Mouse (Mus musculus) hindlimb bud, embryonic 11.5 days (tissue): Measurements from ENCODE around the gene Nbas.

Experiments
- DNase-seq: peaks from one replicate; pipeline ENCODE4 v3.0.0-alpha.2; 2012; ENCODE audit warnings: low read depth, low spot score; ENCODE audit errors: extremely low spot score

The Nbas gene

GRCm38 (mm10) chr12:13382046-13382445 is 113.1 kb downstream of the Nbas start:
- DNase-seq = no peak

GRCm38 (mm10) chr12:13389644-13390043 is 120.7 kb downstream of the Nbas start:
- no peak for DNase-seq

DNA sequence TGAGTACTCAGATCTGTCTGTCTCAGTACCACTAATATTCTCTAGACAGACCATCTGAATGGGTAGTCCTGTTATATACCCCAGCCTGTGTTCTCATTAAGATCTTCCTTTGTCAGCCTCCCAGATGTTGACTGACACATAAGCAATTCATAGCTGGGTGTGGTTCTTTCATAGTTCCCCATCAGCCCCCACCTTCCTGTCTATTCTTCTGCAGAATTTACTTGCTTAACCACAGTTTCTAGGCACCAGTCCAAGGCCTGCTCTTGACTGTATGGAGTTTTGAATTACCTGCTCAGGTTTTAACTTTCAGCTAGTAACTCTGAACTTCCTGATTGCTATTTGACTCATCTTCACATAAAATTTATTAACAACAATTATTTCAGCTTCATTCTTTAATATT is 141.3 kb downstream of the Nbas start:
- no peak for DNase-seq

DNA sequence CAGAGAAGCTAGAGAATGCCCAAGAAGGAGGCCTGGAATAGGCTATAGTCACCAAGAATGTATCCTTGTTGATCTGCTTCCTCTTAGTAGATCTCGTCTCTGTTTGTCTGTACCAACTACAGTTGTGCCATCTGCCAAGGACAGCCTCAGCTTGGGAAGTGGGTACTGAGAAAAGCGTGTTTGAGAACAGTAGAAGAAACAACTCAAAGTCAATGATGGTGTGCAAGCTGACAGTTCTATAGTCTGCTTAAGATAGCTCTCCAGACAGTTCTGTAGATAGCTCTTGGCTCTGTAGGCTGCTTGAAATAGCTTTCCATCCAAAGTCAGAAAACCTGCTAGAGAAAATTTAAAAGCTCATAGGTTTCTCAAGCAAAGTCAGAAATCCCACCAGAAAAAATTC is 149.7 kb downstream of the Nbas start:
- no peak for DNase-seq

- no peak for DNase-seq
Measured at GRCm38 (mm10) chr12:13430219-13430618, 161.3 kb downstream of the Nbas start.

- DNase-seq = no peak
Measured at GRCm38 (mm10) chr12:13444653-13445431, 175.9 kb downstream of the Nbas start.

GRCm38 (mm10) chr12:13445486-13446065 is 176.6 kb downstream of the Nbas start:
- DNase-seq = no peak

GRCm38 (mm10) chr12:13448916-13449315 is 180.0 kb downstream of the Nbas start:
- DNase-seq = no peak

DNA sequence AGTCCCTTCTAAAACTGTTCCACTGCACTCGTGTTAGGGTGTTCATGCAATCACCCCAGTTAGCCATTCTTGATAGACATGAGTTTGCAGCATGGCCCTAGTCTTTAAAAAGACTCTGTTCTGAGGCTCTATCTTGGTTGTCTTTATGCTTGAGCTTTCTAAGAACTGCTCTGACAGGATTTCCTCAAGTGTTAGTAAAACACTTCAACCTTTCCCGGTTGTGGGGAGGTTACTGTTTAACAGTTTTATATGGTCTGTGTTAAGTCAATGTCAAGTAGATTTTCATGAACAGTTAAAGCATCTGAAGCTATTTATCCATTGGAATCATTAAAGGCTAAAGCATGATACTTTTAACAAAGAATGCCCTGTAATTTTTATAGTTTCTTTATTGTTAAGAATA is 183.1 kb downstream of the Nbas start:
- DNase-seq = no peak

DNA sequence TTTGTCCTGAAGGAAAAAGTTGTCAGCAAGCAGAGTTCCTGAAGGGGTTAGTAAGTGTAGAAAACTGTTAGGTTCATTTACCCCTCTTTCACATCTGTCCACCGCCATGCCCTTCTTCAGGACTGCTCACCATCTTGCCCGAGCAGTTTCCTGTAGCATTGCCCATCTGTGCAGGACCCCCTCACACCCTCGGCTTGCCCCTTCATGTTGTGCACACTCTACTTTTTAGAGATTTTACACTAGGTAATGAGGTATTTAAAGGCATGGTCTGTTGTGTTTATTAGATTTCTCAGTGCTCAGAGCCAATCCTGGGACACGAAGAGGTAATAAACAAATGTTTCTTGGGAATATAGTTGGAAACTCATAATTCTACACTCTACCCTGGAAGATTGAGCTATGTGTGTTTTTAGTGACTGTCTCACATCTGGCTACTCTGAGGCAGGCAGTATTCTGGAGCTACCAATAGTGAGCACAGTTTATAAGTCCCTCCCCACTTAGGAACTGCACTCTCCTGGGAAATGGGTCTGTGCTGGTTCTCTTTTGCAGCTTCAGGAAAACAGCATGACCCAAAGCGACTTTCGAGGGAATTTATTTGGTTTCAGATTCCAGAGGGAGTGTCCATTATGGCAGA is 191.4 kb downstream of the Nbas start:
- DNase-seq = no peak

DNA sequence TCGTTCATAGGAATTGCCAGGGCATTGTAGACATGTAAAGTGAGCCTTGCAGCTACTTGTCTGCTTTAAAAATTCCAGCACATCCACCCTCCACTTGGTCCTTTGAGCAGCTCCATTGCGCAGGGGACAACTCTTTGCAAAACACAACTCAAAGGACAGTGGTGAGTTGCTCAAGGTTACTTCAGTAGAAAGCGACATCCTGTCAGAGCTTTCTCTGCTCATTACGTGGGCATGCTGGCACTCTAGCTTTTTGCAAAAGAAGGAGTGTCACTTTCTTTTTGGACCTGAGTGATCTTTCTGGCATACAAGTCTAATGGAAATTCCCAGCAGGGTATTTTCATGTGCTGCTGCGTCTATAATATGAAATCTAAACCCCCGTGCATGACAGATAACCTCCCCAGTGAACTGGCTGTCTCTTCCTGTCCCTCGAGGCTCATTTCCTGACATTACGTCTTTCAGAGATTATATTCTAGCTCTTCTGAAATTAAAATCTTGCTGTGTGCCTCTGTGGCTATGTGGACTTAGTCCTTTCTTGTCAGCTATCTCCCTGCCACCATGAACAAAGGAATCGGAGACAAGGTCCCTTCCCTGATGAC is 192.7 kb downstream of the Nbas start:
- no peak for DNase-seq

DNA sequence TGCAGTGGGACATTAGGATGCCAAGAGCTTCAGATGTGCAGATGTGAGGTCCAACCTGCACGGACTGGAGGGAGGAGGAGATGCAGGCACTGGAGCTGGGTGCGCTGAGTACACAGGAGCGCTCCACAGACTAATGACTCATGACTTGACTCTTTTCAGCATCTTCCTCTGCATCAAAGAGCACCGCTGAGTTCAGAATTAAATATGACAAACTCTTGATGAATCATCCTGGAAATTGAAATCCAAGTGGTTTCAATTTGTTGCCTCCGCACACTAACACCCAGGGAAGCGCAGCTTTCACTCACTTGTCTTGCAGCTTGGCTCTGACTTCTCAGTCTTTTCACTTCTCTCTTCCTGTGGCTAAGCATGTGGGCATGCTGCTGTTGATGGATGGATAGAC is 193.5 kb downstream of the Nbas start:
- DNase-seq = no peak

DNA sequence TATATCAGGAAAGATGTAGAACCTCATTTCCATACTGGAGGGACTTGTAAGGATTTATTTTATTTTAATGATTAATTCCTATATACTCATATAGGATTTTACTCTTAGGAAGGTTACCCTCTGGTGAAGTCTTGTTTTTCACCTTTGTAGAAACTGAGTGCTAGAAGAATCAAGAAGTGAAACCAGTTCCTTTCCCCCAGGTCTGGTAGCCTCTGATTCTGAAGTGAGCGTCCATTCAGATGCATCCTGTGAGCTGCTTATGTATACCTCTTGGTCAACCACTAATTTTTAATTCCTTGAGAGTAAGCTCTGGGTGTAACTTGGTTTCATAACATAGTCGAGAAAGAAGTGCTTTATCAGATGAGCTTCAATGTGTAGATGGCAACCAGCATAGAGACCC is 196.6 kb downstream of the Nbas start:
- no peak for DNase-seq

- no peak for DNase-seq
Measured at GRCm38 (mm10) chr12:13474881-13475280, 205.9 kb downstream of the Nbas start.

- no peak for DNase-seq
Measured at GRCm38 (mm10) chr12:13479163-13479562, 210.2 kb downstream of the Nbas start.

DNA sequence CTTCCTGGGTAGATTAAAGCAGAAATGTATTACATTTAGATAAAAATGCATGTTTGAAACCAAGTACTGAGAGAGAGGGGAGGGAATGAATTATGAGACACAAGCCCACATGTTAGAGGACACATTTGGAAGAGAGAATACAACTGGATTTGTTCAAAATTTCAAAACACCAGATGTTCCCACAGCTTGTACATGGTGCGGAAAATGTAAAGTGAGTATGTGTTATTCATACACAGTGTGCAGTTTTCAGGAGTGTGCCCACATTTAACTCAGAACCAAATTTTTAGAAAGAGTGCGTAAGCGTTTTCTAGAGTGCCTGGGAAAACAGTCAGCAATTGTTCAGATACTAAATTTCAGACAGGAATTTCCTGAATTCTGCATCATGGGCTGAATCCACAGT is 217.3 kb downstream of the Nbas start:
- DNase-seq = no peak

DNA sequence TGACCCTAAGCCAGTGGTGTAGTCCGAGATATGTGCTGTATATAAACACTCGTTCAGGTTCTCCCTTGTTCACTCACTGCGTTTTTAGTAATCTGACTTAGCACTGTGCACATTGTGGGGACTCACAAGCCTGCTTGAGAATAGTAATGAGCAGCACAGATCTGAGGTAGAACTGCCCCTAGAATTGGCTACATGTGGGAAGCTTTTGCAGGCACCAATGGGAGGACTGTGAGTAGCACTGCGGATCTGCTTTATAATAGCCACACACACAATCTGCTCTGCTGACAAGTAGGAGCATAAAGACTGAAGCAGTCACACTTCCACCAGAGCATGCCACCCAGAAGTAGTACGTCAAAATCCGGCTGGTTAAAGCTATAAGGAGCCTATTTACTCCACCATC is 228.3 kb downstream of the Nbas start:
- no peak for DNase-seq

- DNase-seq = no peak
Measured at GRCm38 (mm10) chr12:13499237-13499889, 230.4 kb downstream of the Nbas start.

GRCm38 (mm10) chr12:13500191-13500590 is 231.3 kb downstream of the Nbas start:
- DNase-seq = no peak

DNA sequence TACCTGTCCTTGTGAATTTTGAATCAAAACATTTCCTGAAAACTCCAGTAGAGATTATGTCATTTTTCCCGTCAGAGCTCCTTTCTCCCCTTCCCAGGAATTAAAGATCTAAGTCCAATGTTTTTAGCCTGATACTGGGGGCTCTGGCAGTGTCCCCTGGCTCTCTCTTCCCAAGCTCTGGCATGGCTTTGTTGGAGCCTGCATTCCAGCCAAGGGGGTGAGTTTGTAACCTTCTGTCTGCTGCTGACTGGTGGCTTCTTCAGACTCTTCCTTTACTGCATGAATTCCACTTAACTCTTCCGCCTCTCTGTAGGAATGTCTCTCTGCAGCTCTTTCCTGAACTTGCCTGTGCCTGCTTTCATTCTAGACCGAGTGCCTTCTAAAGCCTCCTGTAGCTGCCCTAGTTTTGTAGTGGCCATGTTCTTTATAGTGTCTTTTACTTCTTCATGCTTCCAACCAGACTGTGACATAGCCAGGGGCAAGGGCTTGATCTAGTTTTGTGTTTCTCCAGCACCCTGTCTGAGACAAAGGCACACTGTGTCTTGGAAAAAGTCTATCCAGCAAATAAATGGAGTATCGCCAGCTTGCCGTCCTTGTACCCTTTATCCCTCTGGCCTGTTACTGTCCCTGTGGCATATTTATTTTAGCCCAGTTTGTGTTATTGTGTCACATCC is 236.0 kb downstream of the Nbas start:
- no peak for DNase-seq

GRCm38 (mm10) chr12:13518082-13518481 is 249.1 kb downstream of the Nbas start:
- no peak for DNase-seq
